Mouse (Mus musculus): ENCODE data around the gene Slc8a1.

Gene Slc8a1

DNA sequence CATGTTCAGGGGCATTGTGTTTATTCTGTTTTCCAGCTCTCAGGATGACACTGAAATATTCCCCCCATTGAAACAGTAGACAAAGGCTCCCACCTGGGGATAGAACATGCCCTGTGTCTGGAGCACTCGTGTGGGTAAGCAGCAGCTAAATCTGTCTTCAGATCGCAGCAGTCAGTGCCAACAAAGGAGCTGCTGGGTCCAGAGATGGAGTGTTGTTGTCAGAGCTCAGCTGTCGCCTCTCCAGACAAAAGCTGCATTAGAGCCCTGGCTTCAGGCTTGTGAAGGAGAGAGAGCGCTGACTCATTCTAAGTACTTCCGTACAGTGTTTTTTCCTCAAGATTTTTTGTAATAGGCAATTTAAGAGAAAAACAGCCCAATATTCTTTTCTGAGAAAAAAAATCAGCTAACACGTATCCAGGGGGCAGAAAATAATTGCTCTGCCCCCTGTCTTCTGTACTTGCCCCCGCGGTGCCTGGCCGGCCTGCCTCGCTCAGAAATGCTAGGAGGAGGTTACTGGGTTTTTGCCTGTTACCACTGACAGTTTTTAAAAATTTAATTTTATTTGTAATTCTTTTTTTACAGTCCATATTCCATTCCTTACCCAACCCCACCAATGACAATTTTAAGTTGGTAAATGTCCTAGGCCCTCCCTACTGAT is 318.2 kb downstream of the Slc8a1 start:
- peak; percentile 32 for DNase-seq (ENCODE audit: low spot score)

DNA sequence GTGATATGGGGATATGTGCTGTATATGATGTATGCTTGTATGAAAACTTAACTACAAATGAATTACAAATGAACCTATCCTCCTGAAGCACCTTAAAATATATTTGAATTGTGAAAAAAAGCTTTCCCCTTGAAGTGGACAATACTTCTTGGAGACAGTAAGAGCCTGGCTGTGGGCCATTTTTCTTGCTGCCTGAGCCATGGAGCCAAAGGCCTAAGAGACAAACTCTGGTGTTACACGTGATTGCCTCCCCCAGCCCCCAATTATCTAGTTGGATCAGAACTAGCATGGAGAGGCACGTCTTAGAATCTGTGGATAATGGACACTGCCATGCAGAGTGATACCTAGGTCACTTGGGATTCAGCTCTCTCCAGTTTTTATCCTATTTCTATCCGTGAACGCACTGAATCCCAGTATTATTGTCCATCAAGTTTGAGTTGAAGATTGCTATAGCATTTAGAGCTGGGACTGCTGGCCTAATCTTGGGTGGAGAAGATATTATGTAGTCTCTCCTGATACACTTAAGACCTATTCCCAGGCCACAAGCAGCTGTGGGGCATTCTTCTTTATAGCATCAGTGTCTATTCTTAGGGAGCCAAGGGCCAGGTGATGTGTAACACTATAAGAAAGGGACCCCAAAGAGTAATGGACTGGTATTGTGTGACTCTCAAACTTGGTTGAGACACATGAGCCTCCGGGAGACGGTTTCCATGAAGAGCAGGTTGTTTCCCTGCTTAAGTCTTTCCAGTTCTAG is 321.6 kb downstream of the Slc8a1 start:
- no peak for DNase-seq (ENCODE audit: low spot score)

DNA sequence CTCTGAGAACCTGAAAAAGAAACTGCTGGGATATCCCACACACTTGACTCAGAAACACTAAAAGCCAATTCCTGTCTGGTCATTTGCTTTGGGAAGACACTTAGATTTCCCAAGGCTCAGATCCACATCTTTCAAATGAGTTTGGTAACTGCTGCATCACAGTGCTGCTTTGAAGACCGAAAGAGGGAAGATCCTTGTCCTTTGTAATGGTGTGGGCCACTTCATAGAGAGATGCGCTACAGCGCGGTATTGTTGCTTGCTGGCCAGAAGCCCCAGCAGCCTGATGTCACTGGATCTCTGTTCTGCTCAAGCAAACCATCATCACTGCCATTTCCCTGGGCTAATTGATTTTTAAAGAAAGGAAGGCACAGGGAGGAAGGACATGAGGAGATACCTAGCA is 325.4 kb downstream of the Slc8a1 start:
- DNase-seq (ENCODE audit: low spot score) = no peak

DNA sequence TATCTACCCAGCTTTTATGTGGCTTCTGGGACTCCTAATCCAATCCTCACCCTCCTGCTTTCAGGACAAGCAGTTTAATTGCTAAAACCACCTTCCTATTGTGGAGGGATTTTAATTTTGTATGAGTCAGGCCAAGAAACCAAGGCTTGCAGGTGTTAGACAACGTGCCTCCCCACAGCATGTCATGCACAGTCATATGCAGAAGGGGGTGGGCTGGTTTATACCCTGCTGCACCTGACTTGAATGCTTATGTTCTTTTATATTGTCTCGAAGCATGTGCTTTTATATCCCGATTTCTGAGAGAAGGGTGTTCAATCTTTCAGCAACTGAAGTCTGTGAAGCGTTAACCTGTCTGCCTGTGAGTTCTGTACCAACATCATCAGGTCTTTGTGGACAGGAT is 334.0 kb downstream of the Slc8a1 start:
- no peak for DNase-seq (ENCODE audit: low spot score)

DNA sequence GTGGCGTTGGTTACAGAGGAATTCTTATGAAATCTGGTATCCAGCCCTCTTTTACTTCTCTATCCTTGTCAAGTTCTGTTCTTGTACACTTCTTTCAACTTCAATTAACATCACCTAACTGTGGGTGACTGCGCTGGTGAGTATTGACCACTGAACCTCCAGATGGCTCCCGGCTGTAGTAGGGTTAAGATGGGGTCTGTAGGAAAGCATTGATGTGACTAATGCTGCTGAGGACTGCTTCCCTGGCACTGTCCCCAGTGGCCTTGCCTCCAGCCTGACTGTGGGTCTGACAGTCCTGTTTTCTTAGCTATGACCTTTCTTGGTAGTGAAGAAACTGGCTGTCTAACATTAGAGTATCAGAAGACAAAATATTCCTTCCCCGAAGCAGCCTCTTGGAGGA is 335.1 kb downstream of the Slc8a1 start:
- peak; percentile 18 for DNase-seq (ENCODE audit: low spot score)

DNA sequence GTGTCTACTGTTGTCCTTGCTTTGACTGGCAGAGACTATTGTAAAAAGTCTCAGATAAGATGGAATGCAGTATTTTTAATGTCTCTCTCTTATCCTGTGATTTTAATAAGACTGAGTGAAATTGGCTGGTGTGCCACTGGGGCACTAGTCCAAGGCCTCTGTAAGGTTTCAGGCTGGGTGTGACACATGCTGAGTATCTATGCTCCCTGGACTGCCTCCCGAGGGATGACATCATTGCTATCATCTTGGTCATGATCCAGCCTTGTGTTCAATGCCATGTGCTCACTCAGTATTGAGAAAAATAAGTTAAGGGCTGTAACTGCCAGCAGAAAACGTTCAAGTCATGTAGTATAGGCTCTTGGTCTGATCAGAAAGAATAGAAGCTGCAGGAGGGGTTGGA is 335.5 kb downstream of the Slc8a1 start:
- DNase-seq (ENCODE audit: low spot score) = peak; percentile 54

DNA sequence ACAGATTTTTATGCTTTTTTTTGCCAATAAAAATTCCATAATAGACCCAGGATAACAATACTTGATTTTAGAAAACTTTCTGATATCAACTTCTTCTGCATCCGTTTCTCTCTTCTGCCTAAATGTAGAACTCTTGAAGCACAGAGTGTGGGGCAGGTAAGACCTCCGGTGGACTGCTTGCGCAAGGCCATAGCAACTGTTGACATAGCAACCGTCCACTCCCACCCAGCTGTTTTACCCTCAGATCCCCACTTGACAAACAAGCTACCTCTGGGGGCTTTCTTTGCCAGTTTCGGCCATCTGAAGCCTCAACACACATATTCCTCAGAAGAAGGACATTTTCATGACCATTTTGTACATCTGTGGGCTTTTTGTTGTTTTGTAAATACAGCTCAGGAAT is 337.8 kb downstream of the Slc8a1 start:
- DNase-seq (ENCODE audit: low spot score) = no peak

DNA sequence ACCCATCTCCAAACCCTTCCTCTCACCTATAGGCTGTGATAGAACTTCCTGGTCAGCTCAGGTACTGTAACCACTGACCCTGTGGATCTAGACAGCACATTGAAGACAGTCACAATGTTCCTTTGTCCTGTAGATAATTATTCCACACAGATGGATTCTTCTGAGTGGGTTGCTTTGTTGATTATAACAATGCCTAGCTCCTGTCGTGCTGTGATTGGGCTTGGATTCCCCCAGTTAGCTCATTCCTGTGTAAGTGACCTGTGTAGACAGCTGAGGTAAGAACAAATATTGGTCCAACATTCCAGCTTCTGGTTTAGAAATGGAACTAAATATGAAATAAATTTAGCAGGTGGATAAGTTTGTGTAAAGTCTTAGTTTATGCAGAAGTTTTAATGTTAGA is 340.7 kb downstream of the Slc8a1 start:
- no peak for DNase-seq (ENCODE audit: low spot score)

DNA sequence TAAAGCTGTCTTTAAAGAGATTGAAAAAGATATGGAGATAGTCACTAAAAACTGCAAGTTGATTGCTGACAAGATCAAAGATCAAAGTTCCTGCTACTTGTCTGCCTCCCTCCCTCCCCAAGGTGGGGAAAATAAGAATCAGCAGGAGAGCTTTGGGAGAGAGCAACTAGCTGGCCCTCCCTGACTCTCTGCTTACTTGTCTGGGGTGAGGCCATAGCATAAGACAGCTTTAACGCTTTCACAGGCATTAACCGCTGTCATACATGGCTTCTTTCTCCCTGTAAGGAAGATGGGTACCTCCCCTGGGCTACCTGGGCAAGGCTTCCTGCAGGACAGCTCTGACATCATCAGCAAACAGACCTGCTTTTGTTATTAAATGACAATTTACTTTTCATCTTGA is 344.1 kb downstream of the Slc8a1 start:
- DNase-seq (ENCODE audit: low spot score) = no peak

DNA sequence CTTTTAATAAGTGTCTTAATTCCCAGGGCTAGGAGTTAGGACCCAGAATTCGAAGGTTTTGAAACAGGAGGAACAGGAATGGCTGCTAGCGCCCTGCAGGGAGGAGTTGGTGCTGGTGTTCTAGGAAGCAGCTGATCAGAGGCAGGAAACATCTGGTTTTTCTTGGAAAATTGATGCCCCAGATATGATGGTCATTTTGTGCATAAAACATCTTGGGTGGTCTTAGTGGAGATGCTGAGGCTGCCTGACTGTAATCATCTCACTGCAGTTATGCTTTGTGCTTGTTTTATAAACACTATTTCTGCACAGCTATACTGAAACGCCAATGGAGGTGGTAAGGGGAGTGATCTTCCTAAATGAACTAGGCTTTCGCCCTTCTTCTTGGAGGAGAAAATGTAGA is 345.1 kb downstream of the Slc8a1 start:
- no peak for DNase-seq (ENCODE audit: low spot score)

DNA sequence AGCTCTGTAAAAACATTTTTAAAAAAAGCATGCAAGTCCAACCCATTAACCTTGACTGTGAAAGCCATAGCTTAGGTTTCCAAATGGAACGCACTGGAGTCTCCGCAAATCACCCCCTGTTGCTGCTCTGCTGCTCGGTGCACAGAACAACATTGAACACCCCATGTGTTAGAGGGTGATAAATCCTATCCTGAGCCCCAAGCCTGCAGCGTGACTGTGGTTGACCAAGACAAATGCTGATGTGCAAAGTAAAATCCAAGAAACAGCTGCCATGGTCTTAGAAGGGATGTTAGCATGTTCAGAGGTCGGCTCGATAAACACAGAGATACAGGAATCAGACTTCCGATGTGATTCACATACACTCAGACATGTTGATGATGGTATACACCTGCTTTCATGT is 346.7 kb downstream of the Slc8a1 start:
- DNase-seq (ENCODE audit: low spot score) = no peak

DNA sequence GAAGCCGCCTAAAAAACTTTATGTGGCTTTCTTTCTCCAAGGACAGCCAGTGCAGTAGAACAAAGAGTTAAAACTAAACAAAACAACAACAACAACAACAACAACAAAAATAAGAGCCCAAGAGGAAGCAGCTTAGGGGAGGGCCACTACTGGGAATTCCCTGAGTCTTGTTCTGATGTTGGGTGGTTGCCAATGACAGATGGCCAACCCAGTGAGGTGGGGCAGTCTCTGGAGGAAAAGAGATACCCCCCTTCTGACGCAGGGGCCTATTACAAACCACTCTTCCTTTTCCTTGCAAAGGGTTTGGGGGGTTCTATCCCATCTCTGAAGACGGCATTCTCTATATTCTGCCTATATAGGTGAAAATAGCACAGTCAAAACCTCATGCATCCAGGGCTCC is 347.4 kb downstream of the Slc8a1 start:
- DNase-seq (ENCODE audit: low spot score) = no peak

DNA sequence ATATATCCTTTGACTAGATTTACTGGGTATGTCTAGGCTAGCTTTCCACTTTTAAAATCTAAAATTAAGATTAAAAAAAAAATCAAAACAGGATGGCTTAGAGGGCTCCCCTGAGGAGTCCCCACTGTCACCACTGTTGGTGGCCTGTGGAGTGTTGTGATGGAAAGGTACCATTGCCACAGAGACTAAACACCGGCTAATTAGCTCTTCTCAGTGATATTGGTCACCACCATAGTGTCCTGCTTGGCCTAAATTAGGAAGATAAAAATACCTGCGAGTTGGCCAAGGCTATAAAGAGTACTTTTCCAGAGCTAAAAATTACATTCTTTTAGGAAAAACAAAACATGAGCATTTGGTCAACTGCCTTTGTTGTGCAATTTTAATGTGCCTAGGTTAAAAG is 352.1 kb downstream of the Slc8a1 start:
- DNase-seq (ENCODE audit: low spot score) = no peak

DNA sequence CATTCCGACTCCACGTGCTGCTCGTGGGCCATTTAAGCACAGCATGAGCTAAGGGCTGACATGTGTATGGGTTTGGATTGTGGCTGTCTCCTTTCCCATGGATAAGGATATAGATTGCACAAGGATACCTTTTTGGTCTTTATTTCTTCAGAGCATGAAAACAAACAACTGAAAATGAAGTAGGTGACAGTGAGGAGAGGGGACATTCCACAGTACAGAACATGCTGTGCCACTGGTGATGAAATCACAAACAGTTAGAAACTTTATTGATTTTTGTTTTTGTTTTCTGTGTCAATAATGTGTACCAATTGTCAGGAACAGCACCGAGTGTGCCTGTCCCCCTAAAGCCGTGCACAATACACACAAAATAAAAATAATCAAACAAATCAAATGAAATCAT is 352.7 kb downstream of the Slc8a1 start:
- peak; percentile 10 for DNase-seq (ENCODE audit: low spot score)

DNA sequence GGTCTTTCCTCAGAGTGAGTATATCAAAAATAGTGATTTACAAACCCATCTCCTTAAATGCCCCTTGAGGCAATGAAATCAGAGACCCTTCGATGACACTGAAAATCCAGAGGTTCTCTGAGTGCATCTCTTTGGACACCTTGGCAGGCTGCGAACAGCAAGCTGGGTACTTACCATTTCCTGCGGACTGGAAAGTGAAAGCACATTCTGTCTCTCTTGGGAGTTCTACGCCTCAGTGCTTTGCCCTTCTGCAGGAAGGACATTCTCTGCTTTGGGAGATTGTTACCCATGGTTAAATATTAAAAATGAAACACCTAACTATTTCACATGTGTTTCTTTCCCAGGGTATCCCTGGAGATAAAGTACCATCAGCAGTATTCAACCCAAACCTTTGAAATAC is 354.7 kb downstream of the Slc8a1 start:
- DNase-seq (ENCODE audit: low spot score) = no peak

DNA sequence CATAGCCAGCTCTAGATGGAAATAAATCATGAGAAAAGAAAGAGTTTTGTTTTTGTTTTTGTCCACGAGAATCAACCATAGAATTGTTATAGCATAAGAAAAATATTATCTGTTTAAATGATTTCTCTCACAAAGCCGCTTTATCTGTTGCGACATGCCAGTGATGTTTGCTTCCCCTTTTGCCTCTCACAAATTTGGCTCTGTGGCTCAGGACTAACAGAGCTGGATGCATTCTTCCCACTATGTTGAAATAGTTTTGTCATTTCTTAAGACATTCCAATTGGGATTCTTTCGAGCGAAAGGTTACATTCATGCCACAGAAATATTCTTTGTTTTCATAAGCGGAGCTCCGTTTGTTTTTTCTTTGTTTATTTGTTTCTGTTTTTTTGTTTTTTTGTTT is 359.7 kb downstream of the Slc8a1 start:
- DNase-seq (ENCODE audit: low spot score) = no peak

DNA sequence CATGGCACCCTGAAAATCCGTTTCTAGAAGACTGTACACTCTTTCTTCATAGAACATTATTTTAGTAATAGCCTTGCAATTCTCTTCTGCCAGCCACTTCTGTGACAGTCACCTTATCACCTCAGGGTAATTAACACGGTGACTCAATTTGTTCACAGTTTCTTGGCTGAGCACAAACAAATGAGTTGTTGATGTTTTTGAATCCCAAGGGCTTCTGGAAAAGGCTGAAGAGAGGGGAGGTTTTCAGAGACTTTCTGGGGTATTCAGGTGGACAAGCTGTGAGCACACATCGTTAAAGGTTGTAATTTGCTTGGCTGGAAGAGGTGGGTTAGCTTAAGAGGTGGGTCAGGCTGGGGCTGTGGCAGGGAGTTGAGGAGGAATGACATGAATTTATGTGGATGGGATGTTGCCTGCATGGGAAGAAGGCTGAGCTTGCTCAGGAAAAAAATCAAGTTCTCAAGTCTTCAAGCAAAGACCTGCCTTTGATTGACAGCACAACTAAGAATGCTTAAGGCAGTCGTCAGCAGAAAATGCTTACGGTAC is 360.3 kb downstream of the Slc8a1 start:
- no peak for DNase-seq (ENCODE audit: low spot score)

DNA sequence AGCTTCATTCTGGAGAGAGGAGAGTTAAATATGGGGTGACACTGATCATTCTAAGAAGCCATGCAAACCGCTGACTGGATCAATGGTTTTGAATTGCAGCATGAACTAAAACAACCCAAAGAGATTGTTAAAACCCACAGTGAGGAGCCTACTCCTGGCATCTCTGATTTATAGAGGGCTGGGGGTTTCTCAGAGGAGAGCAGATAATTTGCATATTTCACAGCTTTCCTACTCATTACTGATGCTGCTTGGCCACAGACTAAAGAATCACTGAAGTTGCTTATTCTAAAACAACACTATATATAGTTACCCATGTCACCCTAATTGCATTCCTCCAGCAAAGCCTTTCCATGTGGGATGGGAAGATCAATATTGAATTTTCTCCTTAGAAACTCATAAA is 361.0 kb downstream of the Slc8a1 start:
- no peak for DNase-seq (ENCODE audit: low spot score)

DNA sequence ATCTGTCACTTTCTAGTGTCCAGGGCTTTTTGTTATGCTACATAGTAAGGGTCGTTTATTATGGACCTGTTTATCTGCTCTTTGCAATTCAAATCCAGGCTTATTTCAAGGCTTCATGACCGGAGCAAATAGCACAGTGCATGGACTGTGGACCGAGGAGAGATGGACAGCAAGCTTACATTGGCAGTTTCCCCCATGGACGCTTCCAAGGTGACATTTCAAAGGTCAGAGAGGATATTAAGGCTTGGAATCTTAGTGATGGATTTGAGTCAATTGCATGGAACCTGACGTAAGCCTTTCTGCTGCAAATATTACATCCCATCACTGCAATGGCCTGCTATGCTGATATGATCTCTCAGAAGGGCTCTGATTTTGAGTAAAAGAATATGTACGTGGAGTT is 362.3 kb downstream of the Slc8a1 start:
- no peak for DNase-seq (ENCODE audit: low spot score)

DNA sequence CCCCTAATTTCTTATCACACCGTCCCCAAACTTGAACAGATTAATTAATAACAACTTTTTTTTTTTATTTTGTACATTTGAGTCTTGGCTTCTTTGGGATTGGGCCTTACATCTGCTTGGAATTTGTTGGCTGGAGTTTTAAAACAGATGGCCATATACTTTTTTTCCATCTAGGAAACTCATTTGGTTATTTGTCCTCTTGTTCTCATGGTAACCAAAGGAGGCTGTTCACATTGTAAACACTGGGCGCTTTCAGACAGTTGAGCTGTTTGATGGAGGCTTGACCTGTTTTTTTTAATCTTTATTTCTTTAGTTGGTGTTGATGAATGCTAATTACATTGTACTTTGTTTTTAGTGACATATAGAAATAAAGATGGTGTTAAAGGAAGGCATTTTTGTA is 369.1 kb downstream of the Slc8a1 start:
- DNase-seq (ENCODE audit: low spot score) = no peak

DNA sequence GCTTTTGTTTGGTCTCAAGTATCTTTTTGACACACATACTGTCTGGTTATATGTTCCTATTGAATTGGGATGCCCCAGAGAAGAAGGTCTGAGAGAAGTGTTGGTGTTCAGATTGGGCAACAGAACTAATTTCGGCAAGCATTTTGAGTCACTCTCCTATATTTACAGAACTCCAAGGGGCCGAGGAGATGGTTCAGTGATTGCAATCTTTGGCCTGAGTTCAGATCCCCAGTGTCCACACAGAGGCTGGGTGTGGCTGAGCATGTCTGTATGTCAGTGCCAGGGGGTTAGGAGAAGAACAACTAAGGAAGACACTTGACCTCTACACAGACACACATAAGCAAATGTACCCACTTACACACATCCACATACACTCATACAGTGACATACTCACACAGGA is 369.7 kb downstream of the Slc8a1 start:
- DNase-seq (ENCODE audit: low spot score) = no peak

DNA sequence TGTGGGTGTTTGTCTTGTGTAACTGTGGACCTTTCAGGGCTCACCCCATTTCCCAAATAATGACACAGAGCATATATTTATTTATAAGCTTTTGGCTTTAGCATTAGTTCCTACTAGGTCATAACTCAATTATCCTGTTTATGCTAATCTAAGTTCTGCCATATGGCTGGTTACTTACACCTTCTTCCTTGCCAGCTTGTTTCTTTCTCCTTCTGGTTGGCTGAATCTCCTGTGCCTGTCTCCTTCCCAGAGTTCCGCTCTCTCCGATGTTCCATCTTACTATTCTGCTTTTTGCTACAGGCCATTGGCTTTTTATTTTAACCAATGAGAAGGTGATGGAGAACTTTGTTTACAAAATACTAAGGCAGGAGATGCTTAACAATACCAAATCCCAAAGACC is 374.8 kb downstream of the Slc8a1 start:
- DNase-seq (ENCODE audit: low spot score) = no peak

DNA sequence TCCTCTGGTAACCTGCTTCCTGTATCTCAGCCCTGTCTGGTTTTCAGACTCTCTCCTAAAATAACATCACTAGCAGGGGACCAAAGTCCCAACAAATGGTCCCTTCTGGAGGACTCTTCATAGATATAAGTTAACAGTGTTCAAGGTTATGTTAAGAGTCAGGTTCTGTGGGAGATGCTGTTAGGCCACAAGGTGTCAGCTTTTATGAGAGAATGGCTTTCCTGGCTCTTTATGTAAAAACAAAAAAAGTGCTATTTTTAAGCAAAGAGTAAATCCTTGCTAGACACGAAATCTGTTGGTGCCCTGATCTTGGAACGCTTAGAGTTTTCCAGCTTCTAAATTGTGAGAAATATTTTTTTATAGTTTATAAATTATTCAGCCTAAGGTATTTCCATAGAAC is 377.6 kb downstream of the Slc8a1 start:
- DNase-seq (ENCODE audit: low spot score) = no peak

DNA sequence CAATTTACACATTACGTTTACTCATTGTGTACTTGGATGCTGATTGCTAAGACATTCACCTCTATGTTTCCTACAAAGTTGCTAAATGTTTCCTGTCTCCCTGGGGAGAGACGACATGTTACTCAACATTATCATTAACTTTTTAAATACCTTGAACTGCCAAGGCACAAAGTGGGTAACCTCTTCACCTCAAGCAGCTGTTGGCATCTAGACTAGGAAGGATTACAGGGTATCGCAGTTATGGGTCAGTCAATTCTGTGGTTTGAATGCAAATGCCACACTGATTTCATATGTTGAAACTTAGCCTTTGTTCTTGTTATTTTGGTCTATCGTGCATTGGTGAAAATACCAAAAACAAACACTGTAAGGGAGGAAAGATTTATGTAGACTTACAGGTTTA is 378.1 kb downstream of the Slc8a1 start:
- no peak for DNase-seq (ENCODE audit: low spot score)

Measured in lung, postnatal 25 days (tissue).